Mouse (Mus musculus) urinary bladder, postnatal 0 days (tissue): ENCODE data around the gene Lilr4b. TPM values are rescaled to one million over a fixed set of nuclear protein-coding genes. Genes with fewer than 3 reads are reported as not detected.

Experiments
- polyA plus RNA-seq: library from polyadenylated mRNA; unstranded; fragments of >200 nt; fragmentation: Nextera tagmentation; extraction: Ambion mirVana; gene quantifications from 2 replicates; pipeline ENCODE4 v1.2.1, GENCODE M21; 2015

Gene Lilr4b
- polyA plus RNA-seq: 6.1 and 29.1 TPM in 2 replicates

GRCm38 (mm10) chr10:51480397-51480796, at the start of gene Lilr4b, which contains the start of gene Gm49339:
Lilr4b (plus strand) TSS chr10:51480632.
Gm49339 (plus strand) TSS chr10:51480612.

GRCm38 (mm10) chr10:51490691-51491090, 10.3 kb downstream of the Lilr4b start, which contains the start of gene Lilrb4a:
Lilrb4a (plus strand) TSS chr10:51490956.

Other genes starting within 250 kb of the Lilr4b start
- gene Gm49339, start within 50 bp of the Lilr4b start, polyA plus RNA-seq: 4.1 and 10.0 TPM in 2 replicates
- 9.2 and 49.4 TPM in 2 replicates for gene Lilrb4a, start 10.3 kb downstream of the Lilr4b start, polyA plus RNA-seq
- gene Fam162b, start 109.9 kb downstream of the Lilr4b start, polyA plus RNA-seq: 1.9 and 2.3 TPM in 2 replicates
- gene Gprc6a, start 150.8 kb downstream of the Lilr4b start, polyA plus RNA-seq: not detected in 2 replicates
- not detected in 2 replicates for gene Rfx6, start 197.1 kb downstream of the Lilr4b start, polyA plus RNA-seq